Mouse (Mus musculus) forebrain, embryonic 13.5 days (tissue): ENCODE measurements at regions not wholly inside any gene's neighbourhood (a gene's known extent, or its start where the extent isn't known, plus 50 kb on each side); places are given as distances from the start of the nearest gene placed in this dataset.

Experiments
- ATAC-seq: fragments of 200-750 bp; cut with Nextera tagmentation; 2 replicates; pipeline ENCODE4 v1.8.0; 2017
- H3K27ac ChIP-seq: fragments of 300-500 bp; sonication (generic); 2 replicates; pipeline ENCODE4 v1.5.1; 2015; ENCODE audit warnings: inconsistent platforms, mild to moderate bottlenecking, moderate library complexity
- H3K27me3 ChIP-seq: fragments of 300-500 bp; sonication (generic); 2 replicates; pipeline ENCODE4 v1.6.1; 2015; ENCODE audit warnings: mild to moderate bottlenecking, inconsistent platforms
- H3K36me3 ChIP-seq: fragments of 300-500 bp; sonication (generic); 2 replicates; pipeline ENCODE4 v1.6.1; 2015; ENCODE audit warnings: mild to moderate bottlenecking, inconsistent platforms; ENCODE audit not compliant: poor library complexity, severe bottlenecking
- H3K4me1 ChIP-seq: fragments of 300-500 bp; sonication (generic); 2 replicates; pipeline ENCODE4 v1.6.1; 2015; ENCODE audit warnings: inconsistent platforms
- H3K4me2 ChIP-seq: fragments of 300-500 bp; sonication (generic); 2 replicates; pipeline ENCODE4 v1.6.1; 2015; ENCODE audit warnings: inconsistent platforms, mild to moderate bottlenecking, moderate library complexity
- H3K4me3 ChIP-seq: fragments of 300-500 bp; sonication (generic); 2 replicates; pipeline ENCODE4 v1.5.1; 2015; ENCODE audit warnings: mild to moderate bottlenecking, inconsistent platforms
- H3K9ac ChIP-seq: fragments of 300-500 bp; sonication (generic); 2 replicates; pipeline ENCODE4 v1.6.1; 2015; ENCODE audit warnings: mild to moderate bottlenecking, inconsistent platforms
- H3K9me3 ChIP-seq: fragments of 300-500 bp; sonication (generic); replicated peaks from 2 replicates; pipeline ENCODE4 v1.6.1; 2016; ENCODE audit warnings: inconsistent platforms
- WGBS: fragments of 180-500 bp; shearing (Covaris S2); methylation state at CpG from one replicate; pipeline ENCODE4 v1.1.7; 2015; 5-methylcytosine and 5-hydroxymethylcytosine counted together

GRCm38 (mm10) chr6:10970587-10971138 lies 936.6 kb downstream of the Ndufa4 start:
- WGBS = 2% methylated on average over 11 of the region's 11 CpGs
- Histone ChIP-seq H3K9ac (no peak overlapping the region), H3K27ac (peak overlapping the region; percentile 68), H3K4me2 (peak overlapping the region; percentile 44), H3K27me3 (no peaks in the 10 kb centered on the region), H3K36me3 (no peaks in the 10 kb centered on the region), H3K4me3 (no peak overlapping the region), H3K4me1 (peaks cover 22% of the 10 kb centered on the region), H3K9me3 (no peaks in the 10 kb centered on the region)
- peak; percentile 82 for ATAC-seq

GRCm38 (mm10) chr6:10969841-10970536 lies 937.3 kb downstream of the Ndufa4 start:
- no peaks in the 10 kb centered on the region for H3K36me3 ChIP-seq
- peak; percentile 95 for ATAC-seq
- peak overlapping the region; percentile 44 for H3K4me2 ChIP-seq
- WGBS = 4% methylated on average over 7 of the region's 7 CpGs
- H3K9me3 ChIP-seq = no peaks in the 10 kb centered on the region
- no peaks in the 10 kb centered on the region for H3K27me3 ChIP-seq
- H3K27ac ChIP-seq = peak overlapping the region; percentile 41
- no peak overlapping the region for H3K4me3 ChIP-seq
- H3K9ac ChIP-seq = no peak overlapping the region
- peaks cover 22% of the 10 kb centered on the region for H3K4me1 ChIP-seq

GRCm38 (mm10) chr6:10943545-10943944 lies 963.8 kb downstream of the Ndufa4 start:
- Histone ChIP-seq H3K9me3 (no peaks in the 10 kb centered on the region), H3K9ac (no peak overlapping the region), H3K4me2 (no peak overlapping the region), H3K36me3 (no peaks in the 10 kb centered on the region), H3K27me3 (no peaks in the 10 kb centered on the region), H3K4me1 (no peaks in the 10 kb centered on the region), H3K4me3 (no peak overlapping the region), H3K27ac (no peak overlapping the region)
- no peak for ATAC-seq
- 93% methylated on average over 1 of the region's 1 CpGs for WGBS

- no peak overlapping the region for H3K4me3 ChIP-seq
- H3K9me3 ChIP-seq = no peaks in the 10 kb centered on the region
- 49% methylated on average over 3 of the region's 3 CpGs for WGBS
- no peaks in the 10 kb centered on the region for H3K27me3 ChIP-seq
- no peak overlapping the region for H3K9ac ChIP-seq
- H3K27ac ChIP-seq = no peak overlapping the region
- H3K4me2 ChIP-seq = no peak overlapping the region
- H3K4me1 ChIP-seq = no peaks in the 10 kb centered on the region
- peak; percentile 21; the same call in 1 of the 2 replicates for ATAC-seq
- H3K36me3 ChIP-seq = no peaks in the 10 kb centered on the region
Observed at GRCm38 (mm10) chr6:10941470-10941869, 965.8 kb downstream of the Ndufa4 start.
